8 mouse cellular contexts compared by ENCODE assay signal in the genomic region with DNA sequence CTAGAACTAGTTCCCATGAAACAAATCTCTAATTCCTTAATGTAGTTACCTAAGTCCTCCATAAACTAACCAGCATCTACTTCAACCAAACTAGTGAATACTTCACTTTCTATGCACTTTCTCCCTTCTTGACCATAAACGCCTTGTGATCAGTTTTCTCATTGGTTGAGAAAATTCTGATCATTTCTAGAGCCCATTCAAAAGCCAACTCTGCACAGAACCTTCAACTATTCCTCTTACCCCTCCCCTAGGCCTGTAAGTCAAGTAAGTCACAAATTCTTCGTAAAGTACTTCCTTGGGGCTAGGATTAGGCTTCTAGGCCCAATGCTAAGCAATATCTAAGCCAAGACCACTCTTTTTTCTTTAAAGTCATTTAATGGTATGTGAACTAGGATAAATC. TPM values are rescaled to one million over a fixed set of nuclear protein-coding genes. Genes with fewer than 3 reads are reported as not detected.
DNase-seq lines count a peak whose midpoint lies in the region; ATAC-seq and TF ChIP-seq lines count a peak whose summit lies in the region.

No protein-coding gene starts in this region.

- WGBS in thymus, adult 2 months = 10% methylated on average over 2 of the region's 2 CpGs
- 14% methylated on average over 2 of the region's 2 CpGs for WGBS in limb, embryonic 14.5 days
- WGBS in stomach, postnatal 0 days = 7% methylated on average over 2 of the region's 2 CpGs

- no peaks in the 10 kb centered on the region for H3K9me3 ChIP-seq in erythroblast, embryonic 14.5 days (ENCODE audit: control insufficient read depth, low read length)
- no peaks in the 10 kb centered on the region for H3K9me3 ChIP-seq in limb, embryonic 14.5 days (ENCODE audit: control insufficient read depth, low read length)
- H3K9me3 ChIP-seq in stomach, postnatal 0 days (ENCODE audit: control insufficient read depth, low read length) = no peaks in the 10 kb centered on the region

- no peak for TF ChIP-seq EP300 in stomach, postnatal 0 days (optimal IDR thresholded peaks at IDR 0.05)

- H3K4me2 ChIP-seq in limb, embryonic 14.5 days (replicated peaks; ENCODE audit: low read depth, low read length, severe bottlenecking) = peak overlapping the region; percentile 85
- H3K4me2 ChIP-seq in stomach, postnatal 0 days (replicated peaks; ENCODE audit: low read depth) = peak overlapping the region; percentile 72

- peaks cover under 1% of the 10 kb centered on the region; the same call in 1 of the 2 replicates for H3K27me3 ChIP-seq in erythroblast, embryonic 14.5 days (ENCODE audit: control insufficient read depth)
- no peaks in the 10 kb centered on the region for H3K27me3 ChIP-seq in thymus, adult 2 months (ENCODE audit: control insufficient read depth, insufficient read depth, low read length)
- H3K27me3 ChIP-seq in limb, embryonic 14.5 days (ENCODE audit: control insufficient read depth, insufficient read depth, low read length) = no peaks in the 10 kb centered on the region
- H3K27me3 ChIP-seq in stomach, postnatal 0 days (ENCODE audit: control insufficient read depth, insufficient read depth, low read length) = 0 out of 2 replicates have a peak, but pooled peaks cover 2% of the 10 kb centered on the region

- DNase-seq in thymus, adult 2 months = no peak
- DNase-seq in thymus, postnatal 4 days = no peak
- DNase-seq in limb, embryonic 14.5 days (ENCODE audit: low spot score) = no peak
- no peak for DNase-seq in stomach, postnatal 0 days (ENCODE audit: low spot score)
- DNase-seq in urinary bladder, postnatal 25 days (ENCODE audit: low spot score) = no peak
- DNase-seq in layer of hippocampus, postnatal 25 days (ENCODE audit: extremely low spot score in 1 of 2, low spot score in 1 of 2) = no peak

- H3K4me3 ChIP-seq in erythroblast, embryonic 14.5 days (replicated peaks) = peak overlapping the region; percentile 90
- H3K4me3 ChIP-seq in thymus, adult 2 months (ENCODE audit: control insufficient read depth, insufficient read depth, low read length) = peak overlapping the region; percentile 88
- peak overlapping the region; percentile 88 for H3K4me3 ChIP-seq in limb, embryonic 14.5 days (replicated peaks; ENCODE audit: low read length)
- H3K4me3 ChIP-seq in stomach, postnatal 0 days (ENCODE audit: low read depth, low read length) = peak overlapping the region; percentile 79

- peaks cover 32% of the 10 kb centered on the region for H3K4me1 ChIP-seq in erythroblast, embryonic 14.5 days (ENCODE audit: control insufficient read depth)
- no peaks in the 10 kb centered on the region for H3K4me1 ChIP-seq in thymus, adult 2 months (replicated peaks; ENCODE audit: control insufficient read depth, insufficient read depth, low read length)
- H3K4me1 ChIP-seq in limb, embryonic 14.5 days (ENCODE audit: control insufficient read depth, insufficient read depth, low read length) = peaks cover 19% of the 10 kb centered on the region
- peaks cover 2% of the 10 kb centered on the region; the same call in 1 of the 2 replicates for H3K4me1 ChIP-seq in stomach, postnatal 0 days (replicated peaks; ENCODE audit: control insufficient read depth, insufficient read depth)

- TF ChIP-seq POLR2A in thymus, adult 2 months (IDR thresholded peaks at IDR 0.05; ENCODE audit: control insufficient read depth, extremely low read depth, insufficient read depth, low read length, poor library complexity) = no peak
- TF ChIP-seq POLR2A in limb, embryonic 14.5 days (IDR thresholded peaks at IDR 0.05; ENCODE audit: borderline replicate concordance, extremely low read depth, insufficient read depth, insufficient read length) = no peak

- no peak overlapping the region for H3K27ac ChIP-seq in thymus, adult 2 months (ENCODE audit: control insufficient read depth, insufficient read depth, low read length)
- H3K27ac ChIP-seq in limb, embryonic 14.5 days (replicated peaks; ENCODE audit: low read depth, low read length) = no peak overlapping the region
- H3K27ac ChIP-seq in stomach, postnatal 0 days (replicated peaks) = no peak overlapping the region

- H3K9ac ChIP-seq in limb, embryonic 14.5 days (ENCODE audit: low read depth, low read length, severe bottlenecking) = peak overlapping the region; percentile 93
- H3K9ac ChIP-seq in stomach, postnatal 0 days (ENCODE audit: low read length) = peak overlapping the region; percentile 90

- no peak for TF ChIP-seq CTCF in thymus, adult 2 months (IDR thresholded peaks at IDR 0.05; ENCODE audit: borderline replicate concordance, control insufficient read depth, extremely low read depth, insufficient read depth, low read length, poor library complexity)
- TF ChIP-seq CTCF in stomach, postnatal 0 days (IDR thresholded peaks at IDR 0.05; ENCODE audit: low read depth) = no peak

- ATAC-seq in erythroblast, adult 5-6 weeks (replicated peaks; ENCODE audit: low FRiP score, poor library complexity, severe bottlenecking) = no peak
- no peak for ATAC-seq in limb, embryonic 14.5 days (ENCODE audit: low FRiP score, low read depth)
- no peak for ATAC-seq in stomach, postnatal 0 days (ENCODE audit: low FRiP score, low TSS enrichment)

- peaks cover 42% of the 10 kb centered on the region for H3K36me3 ChIP-seq in erythroblast, embryonic 14.5 days (ENCODE audit: control insufficient read depth)
- peaks cover 16% of the 10 kb centered on the region for H3K36me3 ChIP-seq in thymus, adult 2 months (ENCODE audit: control insufficient read depth, insufficient read depth, low read length)
- H3K36me3 ChIP-seq in limb, embryonic 14.5 days (ENCODE audit: control insufficient read depth, insufficient read depth, low read length) = peaks cover 14% of the 10 kb centered on the region
- H3K36me3 ChIP-seq in stomach, postnatal 0 days (ENCODE audit: control insufficient read depth, insufficient read depth, low read length) = peaks cover 8% of the 10 kb centered on the region

RNA-seq across cellular contexts. Expression of a gene that starts 1.1 kb away (rescaled TPM):
- polyA plus RNA-seq in erythroblast, embryonic 14.5 days (2012) = 2.6 and 3.2 TPM in 2 replicates
- total RNA-seq in erythroblast, adult 5-6 weeks (2015; ENCODE audit: low replicate concordance) = 66.5 and 67.2 TPM in 2 replicates
- 76.7 and 82.2 TPM in 2 replicates for total RNA-seq in erythroblast, adult 5-6 weeks (2017; ENCODE audit: low replicate concordance)
- polyA plus RNA-seq in thymus, adult 2 months (2012; rRNA removed) = 9.7 and 11.0 TPM in 2 replicates
- 47.3 and 73.6 TPM in 2 replicates for polyA plus RNA-seq in limb, embryonic 14.5 days (2012; rRNA removed)
- polyA plus RNA-seq in limb, embryonic 14.5 days (2014; fragmentation: Nextera tagmentation; extraction: Ambion mirVana) = 111 and 116 TPM in 2 replicates
- polyA plus RNA-seq in stomach, postnatal 0 days (2015; fragmentation: Nextera tagmentation; extraction: Ambion mirVana) = 77.2 and 83.9 TPM in 2 replicates
- 10 to 100 TPM; 54.2 to 55.6 TPM for total RNA-seq in layer of hippocampus, postnatal 25 days (2021)
